Mouse (Mus musculus): ENCODE measurements at regions not wholly inside any gene's neighbourhood (a gene's known extent, or its start where the extent isn't known, plus 50 kb on each side); places are given as distances from the start of the nearest gene placed in this dataset.
A peak's percentile ranks its signal among the peaks of the same experiment; 100 is the strongest.

GRCm38 (mm10) chr8:26533444-26534421 lies 414.4 kb downstream of the Gm45692 start:
- Histone ChIP-seq H3K36me3 (no peaks in the 10 kb centered on the region), H3K27ac (no peak overlapping the region), H3K9ac (no peak overlapping the region), H3K4me2 (no peak overlapping the region), H3K4me1 (replicated peaks) (no peaks in the 10 kb centered on the region), H3K9me3 (replicated peaks) (no peaks in the 10 kb centered on the region), H3K27me3 (no peaks in the 10 kb centered on the region), H3K4me3 (replicated peaks) (no peak overlapping the region)
- DNase-seq (no peak), ATAC-seq (ENCODE audit: low read depth) (no peak)
- WGBS (ENCODE audit: insufficient replicate concordance): 62% methylated on average over 22 of the region's 22 CpGs

- H3K27me3 ChIP-seq: no peaks in the 10 kb centered on the region
- DNase-seq: no peak
Measured at GRCm38 (mm10) chr8:26535816-26536215, 416.5 kb downstream of the Gm45692 start.

GRCm38 (mm10) chr8:26553691-26554090 lies 423.4 kb upstream of the Zfp703 start:
- no peak overlapping the region for H3K27ac ChIP-seq
- no peaks in the 10 kb centered on the region for H3K9me3 ChIP-seq (replicated peaks)
- no peak overlapping the region for H3K9ac ChIP-seq
- no peak overlapping the region for H3K4me2 ChIP-seq
- no peaks in the 10 kb centered on the region for H3K4me1 ChIP-seq (replicated peaks)
- DNase-seq (no peak), ATAC-seq (ENCODE audit: low read depth) (peak; percentile 45; the same call in 1 of the 2 replicates)
- no peaks in the 10 kb centered on the region for H3K27me3 ChIP-seq
- no peaks in the 10 kb centered on the region for H3K36me3 ChIP-seq
- 47% methylated on average over 5 of the region's 5 CpGs for WGBS (ENCODE audit: insufficient replicate concordance)
- no peak overlapping the region for H3K4me3 ChIP-seq (replicated peaks)

More at GRCm38 (mm10) chr8:26535816-26536215, 416.5 kb downstream of the Gm45692 start:
- Histone ChIP-seq H3K4me1 (replicated peaks) (no peaks in the 10 kb centered on the region), H3K27ac (no peak overlapping the region), H3K4me2 (no peak overlapping the region), H3K9ac (no peak overlapping the region), H3K4me3 (replicated peaks) (no peak overlapping the region), H3K36me3 (no peaks in the 10 kb centered on the region), H3K9me3 (replicated peaks) (no peaks in the 10 kb centered on the region)
- WGBS (ENCODE audit: insufficient replicate concordance): 32% methylated on average over 3 of the region's 3 CpGs
- ATAC-seq (ENCODE audit: low read depth): no peak

GRCm38 (mm10) chr8:26559196-26559595 lies 417.9 kb upstream of the Zfp703 start:
- H3K4me3 ChIP-seq (replicated peaks): no peak overlapping the region
- no peak overlapping the region for H3K27ac ChIP-seq
- no peak overlapping the region for H3K4me2 ChIP-seq
- no peaks in the 10 kb centered on the region for H3K9me3 ChIP-seq (replicated peaks)
- 65% methylated on average over 5 of the region's 5 CpGs for WGBS (ENCODE audit: insufficient replicate concordance)
- ATAC-seq (ENCODE audit: low read depth) (no peak), DNase-seq (no peak)
- no peak overlapping the region for H3K9ac ChIP-seq
- no peaks in the 10 kb centered on the region for H3K36me3 ChIP-seq
- no peaks in the 10 kb centered on the region for H3K4me1 ChIP-seq (replicated peaks)
- H3K27me3 ChIP-seq: no peaks in the 10 kb centered on the region

GRCm38 (mm10) chr8:26563151-26563550 lies 414.0 kb upstream of the Zfp703 start:
- DNase-seq (no peak), ATAC-seq (ENCODE audit: low read depth) (no peak)
- Histone ChIP-seq H3K9me3 (replicated peaks) (no peaks in the 10 kb centered on the region), H3K27ac (no peak overlapping the region), H3K4me1 (replicated peaks) (no peaks in the 10 kb centered on the region), H3K27me3 (no peaks in the 10 kb centered on the region), H3K4me2 (no peak overlapping the region), H3K9ac (no peak overlapping the region), H3K36me3 (no peaks in the 10 kb centered on the region), H3K4me3 (replicated peaks) (no peak overlapping the region)
- WGBS (ENCODE audit: insufficient replicate concordance): 65% methylated on average over 2 of the region's 2 CpGs

GRCm38 (mm10) chr8:26564254-26564653 lies 412.9 kb upstream of the Zfp703 start:
- H3K4me2 ChIP-seq: no peak overlapping the region
- no peaks in the 10 kb centered on the region for H3K27me3 ChIP-seq
- ATAC-seq (ENCODE audit: low read depth): no peak
- WGBS (ENCODE audit: insufficient replicate concordance): 86% methylated on average over 2 of the region's 2 CpGs
- no peak overlapping the region for H3K9ac ChIP-seq
- no peaks in the 10 kb centered on the region for H3K4me1 ChIP-seq (replicated peaks)
- no peak overlapping the region for H3K4me3 ChIP-seq (replicated peaks)
- H3K36me3 ChIP-seq: no peaks in the 10 kb centered on the region
- no peak overlapping the region for H3K27ac ChIP-seq
- H3K9me3 ChIP-seq (replicated peaks): no peaks in the 10 kb centered on the region
- no peak for DNase-seq

GRCm38 (mm10) chr8:26568423-26569060 lies 408.6 kb upstream of the Zfp703 start:
- H3K27ac ChIP-seq: no peak overlapping the region
- H3K27me3 ChIP-seq: no peaks in the 10 kb centered on the region
- no peaks in the 10 kb centered on the region for H3K36me3 ChIP-seq
- H3K9me3 ChIP-seq (replicated peaks): no peaks in the 10 kb centered on the region
- H3K4me3 ChIP-seq (replicated peaks): no peak overlapping the region
- ATAC-seq (ENCODE audit: low read depth) (no peak), DNase-seq (no peak)
- 51% methylated on average over 15 of the region's 15 CpGs for WGBS (ENCODE audit: insufficient replicate concordance)
- no peaks in the 10 kb centered on the region for H3K4me1 ChIP-seq (replicated peaks)
- no peak overlapping the region for H3K4me2 ChIP-seq
- H3K9ac ChIP-seq: no peak overlapping the region

GRCm38 (mm10) chr8:26588841-26589240 lies 388.3 kb upstream of the Zfp703 start:
- 34% methylated on average over 1 of the region's 1 CpGs for WGBS (ENCODE audit: insufficient replicate concordance)
- no peaks in the 10 kb centered on the region for H3K4me1 ChIP-seq (replicated peaks)
- H3K4me3 ChIP-seq (replicated peaks): no peak overlapping the region
- no peak overlapping the region for H3K9ac ChIP-seq
- ATAC-seq (ENCODE audit: low read depth) (no peak), DNase-seq (no peak)
- H3K27ac ChIP-seq: no peak overlapping the region
- no peaks in the 10 kb centered on the region for H3K36me3 ChIP-seq
- H3K9me3 ChIP-seq (replicated peaks): no peaks in the 10 kb centered on the region
- H3K4me2 ChIP-seq: no peak overlapping the region
- H3K27me3 ChIP-seq: no peaks in the 10 kb centered on the region

GRCm38 (mm10) chr8:26590591-26591212 lies 386.4 kb upstream of the Zfp703 start:
- Histone ChIP-seq H3K4me1 (replicated peaks) (no peaks in the 10 kb centered on the region), H3K4me3 (replicated peaks) (no peak overlapping the region), H3K9ac (no peak overlapping the region), H3K27me3 (no peaks in the 10 kb centered on the region), H3K4me2 (no peak overlapping the region), H3K9me3 (replicated peaks) (no peaks in the 10 kb centered on the region), H3K27ac (no peak overlapping the region), H3K36me3 (no peaks in the 10 kb centered on the region)
- DNase-seq (no peak), ATAC-seq (ENCODE audit: low read depth) (no peak)
- WGBS (ENCODE audit: insufficient replicate concordance): 66% methylated on average over 2 of the region's 2 CpGs

GRCm38 (mm10) chr8:26591266-26591665 lies 385.9 kb upstream of the Zfp703 start:
- WGBS (ENCODE audit: insufficient replicate concordance): 48% methylated on average over 3 of the region's 3 CpGs
- no peak overlapping the region for H3K27ac ChIP-seq
- no peaks in the 10 kb centered on the region for H3K27me3 ChIP-seq
- no peak for ATAC-seq (ENCODE audit: low read depth)
- no peaks in the 10 kb centered on the region for H3K36me3 ChIP-seq
- H3K4me2 ChIP-seq: no peak overlapping the region
- H3K9ac ChIP-seq: no peak overlapping the region
- H3K4me3 ChIP-seq (replicated peaks): no peak overlapping the region
- H3K4me1 ChIP-seq (replicated peaks): no peaks in the 10 kb centered on the region
- no peak for DNase-seq
- H3K9me3 ChIP-seq (replicated peaks): no peaks in the 10 kb centered on the region

GRCm38 (mm10) chr8:26593536-26594368 lies 383.4 kb upstream of the Zfp703 start:
- no peaks in the 10 kb centered on the region for H3K4me1 ChIP-seq (replicated peaks)
- no peak overlapping the region for H3K27ac ChIP-seq
- 49% methylated on average over 5 of the region's 5 CpGs for WGBS (ENCODE audit: insufficient replicate concordance)
- DNase-seq (no peak), ATAC-seq (ENCODE audit: low read depth) (no peak)
- no peak overlapping the region for H3K9ac ChIP-seq
- no peak overlapping the region for H3K4me2 ChIP-seq
- no peaks in the 10 kb centered on the region for H3K27me3 ChIP-seq
- H3K9me3 ChIP-seq (replicated peaks): no peaks in the 10 kb centered on the region
- no peak overlapping the region for H3K4me3 ChIP-seq (replicated peaks)
- H3K36me3 ChIP-seq: no peaks in the 10 kb centered on the region

Data from liver, embryonic 13.5 days (tissue).